Mouse (Mus musculus): Measurements from ENCODE around the gene Vezt.

Gene Vezt

DNA sequence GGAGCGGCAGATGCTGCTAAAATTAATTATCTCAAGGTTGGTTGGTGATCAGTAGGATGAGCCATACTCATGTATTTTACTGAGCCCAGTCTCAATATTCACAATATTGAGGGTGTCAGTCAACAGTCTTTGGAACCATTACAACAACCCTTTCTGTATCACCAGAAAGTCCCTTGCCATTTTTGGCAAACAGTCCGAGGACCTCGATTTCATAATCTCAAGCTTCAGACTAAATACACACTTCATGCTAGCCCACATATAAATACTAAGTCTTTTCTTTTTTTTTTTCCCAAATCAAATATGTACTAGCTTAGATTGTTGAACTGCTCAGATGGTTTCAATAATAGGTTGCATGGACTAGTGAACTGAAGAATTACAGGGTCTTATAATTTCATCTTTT is 84.6 kb downstream of the Vezt start:
- DNase-seq (ENCODE audit: extremely low spot score): no peak

- no peak for DNase-seq (ENCODE audit: extremely low spot score)
These were observed 85.7 kb downstream of the Vezt start for GRCm38 (mm10) chr10:93949921-93950320.

DNA sequence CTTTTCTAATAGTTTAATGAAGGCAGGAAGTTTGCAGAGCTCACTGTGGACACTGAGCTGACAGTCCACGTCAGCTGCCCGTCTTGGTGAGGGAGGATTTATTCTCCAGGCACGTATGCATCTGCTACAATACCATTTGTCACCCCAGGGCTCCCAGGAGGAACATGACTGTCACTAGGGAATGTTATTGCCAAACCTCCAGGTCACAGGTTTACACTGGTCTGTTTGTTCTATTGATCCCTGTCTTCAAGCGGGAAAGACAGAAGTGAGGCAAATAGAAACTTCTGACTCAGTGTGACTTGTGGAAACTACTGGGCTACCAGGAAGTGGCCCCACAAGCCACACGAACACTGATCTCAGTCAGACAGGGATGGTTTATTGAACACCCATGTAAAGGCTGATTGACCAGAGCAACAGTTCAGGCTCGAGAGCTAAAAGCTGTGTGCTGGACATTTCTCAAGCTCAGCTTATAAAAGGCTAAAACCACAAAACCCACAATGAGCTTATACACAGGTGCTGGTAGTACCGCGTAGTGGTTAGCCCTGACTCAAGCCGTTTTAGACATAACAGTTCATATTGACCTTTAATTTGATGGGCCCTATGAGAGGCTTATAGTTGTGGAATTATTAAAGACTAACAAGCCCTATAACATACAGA is 89.6 kb downstream of the Vezt start:
- no peak for DNase-seq (ENCODE audit: extremely low spot score)

- DNase-seq (ENCODE audit: extremely low spot score): peak; percentile 16
These were observed 90.3 kb downstream of the Vezt start for GRCm38 (mm10) chr10:93945364-93945763.

GRCm38 (mm10) chr10:93944241-93944640 is 91.4 kb downstream of the Vezt start:
- DNase-seq (ENCODE audit: extremely low spot score): no peak

- DNase-seq (ENCODE audit: extremely low spot score): no peak
These were observed 95.3 kb downstream of the Vezt start for GRCm38 (mm10) chr10:93940279-93940678.

DNA sequence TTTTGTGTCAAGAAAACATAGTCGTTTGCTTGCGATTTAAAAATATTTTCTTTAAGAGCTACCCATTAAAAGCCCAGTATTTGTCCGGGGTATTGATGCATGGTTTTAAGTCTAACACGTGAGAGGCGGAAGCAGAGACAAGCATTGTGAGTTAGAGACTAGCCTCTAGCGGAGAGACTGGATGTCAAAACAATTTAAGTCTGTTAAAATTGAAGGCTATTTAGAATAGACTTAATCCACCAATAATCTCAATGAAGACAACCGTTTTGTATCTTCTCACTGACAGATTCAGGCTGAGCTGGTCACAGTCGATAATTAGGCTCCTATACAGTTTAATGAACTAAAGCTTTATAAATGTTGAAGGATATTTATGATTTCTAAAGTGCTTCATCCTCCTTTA is 95.9 kb downstream of the Vezt start:
- DNase-seq (ENCODE audit: extremely low spot score): no peak

GRCm38 (mm10) chr10:93938844-93939271 is 96.8 kb downstream of the Vezt start:
- no peak for DNase-seq (ENCODE audit: extremely low spot score)

DNA sequence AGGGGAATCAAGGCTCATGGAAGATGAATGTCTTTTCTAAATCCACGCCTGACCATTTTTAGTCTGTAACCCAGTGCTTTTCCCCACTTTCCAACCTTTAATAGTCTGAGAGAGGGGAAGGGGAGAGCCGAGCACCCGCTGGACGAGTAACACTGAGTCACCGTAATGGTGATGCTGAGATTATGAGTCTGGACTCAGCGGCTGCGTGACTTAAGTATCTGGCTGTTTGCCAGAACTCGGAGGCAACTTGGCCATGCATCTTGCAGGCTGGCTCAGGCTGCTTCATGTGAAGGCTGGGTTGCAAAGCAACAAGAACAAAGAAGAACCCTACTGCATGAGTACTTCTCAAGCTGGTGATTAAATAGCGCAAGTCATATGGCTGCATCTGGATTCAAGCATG is 101.6 kb downstream of the Vezt start:
- no peak for DNase-seq (ENCODE audit: extremely low spot score)

GRCm38 (mm10) chr10:93932861-93933260 is 102.8 kb downstream of the Vezt start:
- DNase-seq (ENCODE audit: extremely low spot score): no peak

GRCm38 (mm10) chr10:93932020-93932419 is 103.6 kb downstream of the Vezt start:
- no peak for DNase-seq (ENCODE audit: extremely low spot score)

DNA sequence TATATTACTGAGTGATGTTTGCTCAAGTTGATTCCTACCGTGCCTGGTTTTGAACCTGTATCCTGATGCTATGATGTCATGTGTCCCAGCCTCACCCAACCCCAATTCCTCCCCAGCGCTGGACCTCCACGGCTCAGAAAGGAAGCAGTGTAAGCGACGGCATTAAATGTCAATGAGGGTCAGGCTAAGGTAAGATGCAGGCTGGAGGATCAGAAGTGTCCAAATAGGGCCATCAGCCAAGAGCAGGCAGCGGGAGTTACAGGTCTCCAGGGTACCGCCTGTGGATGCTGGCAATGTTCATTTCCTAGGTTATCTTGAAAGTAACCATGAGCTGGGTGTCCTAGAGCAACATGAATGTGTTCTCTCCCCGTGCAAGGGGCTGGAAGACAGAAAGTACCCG is 104.2 kb downstream of the Vezt start:
- no peak for DNase-seq (ENCODE audit: extremely low spot score)

DNA sequence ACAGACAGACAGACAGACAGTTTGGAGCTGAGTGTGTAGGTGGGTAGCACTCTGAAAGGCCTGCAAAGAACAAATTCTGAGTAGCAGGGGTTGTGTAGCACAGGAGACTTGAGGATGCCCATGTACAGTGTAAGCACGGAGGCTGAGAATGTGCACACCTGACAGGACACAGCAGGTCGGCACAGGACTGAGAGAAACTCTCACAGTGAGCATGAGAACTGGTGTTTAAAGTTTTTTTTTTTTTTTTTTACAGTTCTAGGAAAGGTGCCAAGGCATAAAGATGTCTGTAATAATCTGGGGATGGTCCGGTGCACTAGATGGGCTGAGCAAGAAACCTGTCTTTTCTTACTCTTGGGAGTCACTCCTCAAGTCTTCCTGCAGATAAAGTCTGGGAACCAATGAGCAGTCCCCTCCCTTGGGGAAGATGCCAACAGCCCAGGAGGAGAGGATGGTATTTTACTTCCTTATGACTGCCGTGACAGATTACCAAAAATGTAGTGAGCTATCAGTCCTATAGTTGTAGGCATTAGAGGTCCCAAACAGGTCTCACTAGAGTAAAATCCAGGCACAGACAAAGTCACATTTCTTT is 105.3 kb downstream of the Vezt start:
- no peak for DNase-seq (ENCODE audit: extremely low spot score)

DNA sequence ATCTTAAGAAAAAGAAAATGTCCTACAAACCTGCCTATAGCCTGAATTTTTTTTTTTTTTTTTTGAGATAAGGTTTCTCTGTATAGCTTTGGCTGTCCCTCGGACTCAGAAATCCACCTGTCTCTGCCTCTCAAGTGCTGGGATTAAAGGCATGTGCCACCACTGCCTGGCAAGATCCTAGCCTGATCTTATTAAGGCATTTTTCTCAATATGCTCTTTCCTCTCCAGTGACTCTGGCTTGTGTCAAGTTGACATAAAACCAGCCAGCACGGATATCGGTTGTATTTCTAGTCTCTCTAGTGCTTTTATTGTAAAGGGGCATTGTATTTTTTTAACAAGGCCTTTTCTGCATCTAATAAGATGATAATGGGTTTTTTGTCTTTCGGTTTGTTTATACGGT is 111.0 kb downstream of the Vezt start:
- no peak for DNase-seq (ENCODE audit: extremely low spot score)

DNA sequence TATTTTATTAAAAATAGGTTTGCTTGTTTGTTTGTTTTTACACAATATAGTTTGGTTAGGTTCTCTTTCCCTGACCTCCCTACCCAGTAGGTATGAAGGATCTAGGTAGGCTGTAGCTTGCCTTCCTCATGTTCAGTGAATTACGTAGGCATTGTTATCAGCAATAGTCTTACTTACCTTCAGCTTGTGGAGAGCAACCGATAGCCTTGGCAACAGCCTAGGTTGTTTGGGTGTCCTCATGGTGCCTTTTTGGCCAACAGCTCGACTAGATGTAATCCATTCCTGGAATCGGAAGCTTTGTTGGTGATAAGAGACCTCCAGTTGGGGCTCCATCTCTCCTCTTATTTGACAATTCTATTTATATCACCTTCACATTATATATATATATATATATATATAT is 114.5 kb downstream of the Vezt start:
- DNase-seq (ENCODE audit: extremely low spot score): no peak

GRCm38 (mm10) chr10:93919227-93919626 is 116.4 kb downstream of the Vezt start:
- no peak for DNase-seq (ENCODE audit: extremely low spot score)

DNA sequence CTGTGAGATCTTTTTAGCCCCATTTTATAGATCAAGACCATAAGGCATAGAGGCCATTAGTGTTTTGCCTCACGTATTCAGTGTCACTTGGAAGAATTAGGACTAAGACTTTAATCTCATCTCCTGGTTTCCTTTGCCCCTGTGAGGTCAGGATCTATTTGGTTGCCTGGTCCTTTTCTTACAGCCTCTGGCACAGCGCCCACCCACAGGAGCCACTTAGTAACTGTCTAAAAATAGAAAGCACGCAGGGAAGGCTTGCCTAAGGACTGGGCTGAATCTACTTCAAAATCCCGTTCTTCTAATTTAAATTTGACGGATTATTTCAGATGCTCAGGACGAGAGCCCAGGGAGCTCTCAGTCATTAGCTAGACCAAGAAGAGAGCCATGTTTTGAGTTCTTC is 116.9 kb downstream of the Vezt start:
- DNase-seq (ENCODE audit: extremely low spot score): no peak

GRCm38 (mm10) chr10:93918087-93918486 is 117.5 kb downstream of the Vezt start:
- DNase-seq (ENCODE audit: extremely low spot score): no peak

DNA sequence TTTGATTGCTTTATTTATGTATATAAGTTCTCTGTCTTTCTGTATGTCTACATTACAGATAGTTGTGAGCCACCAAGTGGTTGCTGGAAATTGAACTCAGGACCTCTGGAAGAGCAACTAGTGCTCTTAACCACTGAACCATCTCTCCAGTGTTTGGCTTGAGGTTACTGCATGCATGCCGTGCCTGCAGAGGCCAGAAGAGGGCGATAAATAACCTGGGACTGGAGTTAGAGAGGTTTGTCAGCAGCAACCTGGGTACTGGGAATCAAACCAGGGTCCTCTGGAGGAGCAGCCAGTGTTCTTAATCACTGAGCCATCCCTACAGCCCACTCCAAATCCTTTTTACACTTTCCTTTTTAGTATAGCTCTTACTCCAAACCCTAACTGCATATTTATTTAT is 118.8 kb downstream of the Vezt start:
- no peak for DNase-seq (ENCODE audit: extremely low spot score)

- DNase-seq (ENCODE audit: extremely low spot score): no peak
These were observed 119.9 kb downstream of the Vezt start for GRCm38 (mm10) chr10:93915531-93916275.

DNA sequence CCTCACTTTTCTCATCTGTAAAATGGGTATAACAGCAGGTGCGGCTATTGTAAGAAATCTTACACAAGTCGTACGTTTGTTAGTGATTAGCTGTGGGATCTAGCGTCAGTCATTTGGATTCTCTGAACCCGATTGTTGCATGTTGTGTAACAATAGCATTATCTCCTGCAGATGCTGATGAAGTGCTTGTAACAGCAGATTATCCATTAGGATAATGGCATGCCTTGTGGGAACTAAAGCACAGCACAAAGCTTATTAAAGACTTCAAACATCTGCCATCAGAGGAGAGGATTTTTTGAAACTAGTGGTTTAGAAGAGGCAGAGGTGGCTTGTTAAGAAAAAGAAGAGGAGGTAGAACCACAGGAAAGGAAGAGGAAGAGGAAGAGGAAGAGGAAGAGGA is 122.1 kb downstream of the Vezt start:
- no peak for DNase-seq (ENCODE audit: extremely low spot score)

DNA sequence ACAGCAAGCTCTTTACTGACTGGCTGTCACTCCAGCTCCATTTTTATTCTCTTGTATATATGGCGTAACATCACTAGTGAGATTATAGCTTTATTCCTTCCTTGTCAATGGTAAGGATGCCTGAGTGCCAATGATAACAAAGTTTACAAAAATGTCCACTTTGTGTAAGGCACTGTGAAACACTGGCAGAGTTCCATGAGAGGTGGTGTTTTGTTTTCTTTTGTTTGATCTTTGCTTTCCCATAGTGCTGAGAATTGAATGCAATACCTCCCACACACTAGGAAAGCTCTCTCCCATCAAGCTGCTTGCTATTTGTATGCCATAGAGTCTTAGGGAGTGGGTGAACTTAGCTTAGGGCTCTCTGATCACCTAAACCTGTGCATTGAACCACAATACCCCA is 122.7 kb downstream of the Vezt start:
- no peak for DNase-seq (ENCODE audit: extremely low spot score)

DNA sequence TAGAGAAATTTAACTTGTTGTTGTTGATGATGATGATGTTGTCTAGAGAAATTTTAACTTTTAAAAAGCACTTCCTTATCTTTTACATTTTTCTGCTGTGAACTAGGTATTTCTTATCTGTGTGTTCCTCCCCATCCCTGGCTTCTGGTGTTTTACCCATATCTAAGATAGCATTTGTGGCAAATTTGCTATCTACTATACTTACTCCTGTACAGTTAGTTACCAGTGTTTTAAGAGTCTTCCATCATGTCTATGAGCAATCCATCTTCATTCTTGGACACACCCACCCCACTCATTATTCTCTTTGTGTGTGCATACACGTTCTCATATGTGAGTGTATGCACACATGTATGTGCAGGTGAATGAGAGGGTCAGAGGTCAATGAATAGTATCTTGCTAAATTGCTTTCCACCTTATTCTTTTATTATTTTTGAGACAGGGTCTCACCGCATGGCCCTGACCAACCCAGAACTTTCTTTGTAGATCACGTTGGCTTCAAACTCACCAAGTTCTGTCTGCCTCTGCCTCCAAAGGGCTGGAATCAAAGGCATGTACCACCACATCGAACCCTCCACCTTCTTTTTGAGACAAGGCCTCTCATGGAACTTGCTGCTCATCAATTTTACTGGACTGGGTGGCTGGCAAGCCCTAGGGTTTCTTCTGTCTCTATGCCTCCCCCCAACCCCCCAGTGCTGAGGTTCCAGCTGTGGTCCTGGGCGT is 123.3 kb downstream of the Vezt start:
- DNase-seq (ENCODE audit: extremely low spot score): no peak
